Mouse (Mus musculus) CH12.LX (cell line): ENCODE results near the gene Mtm1. TPM values are rescaled to one million over a fixed set of nuclear protein-coding genes. Genes with fewer than 3 reads are reported as not detected.

ENCODE experiments used
- DNase-seq: peaks from one replicate; pipeline ENCODE4 v3.0.0-alpha.2; 2013; ENCODE audit errors: extremely low read depth
- H3K27ac ChIP-seq: 2 replicates; pipeline ENCODE4 v1.5.1; 2012; ENCODE audit warnings: low read depth, mild to moderate bottlenecking, control low read depth, moderate library complexity; ENCODE audit not compliant: insufficient read depth
- H3K27me3 ChIP-seq: replicated peaks from 2 replicates; pipeline ENCODE3; 2012; ENCODE audit warnings: inconsistent platforms
- H3K36me3 ChIP-seq, 2 experiments: replicated peaks in 1 of 2; 2 replicates each; pipeline versions ENCODE3 to v1.6.1; 2012; ENCODE audit warnings: inconsistent platforms in 1 of 2, low read length in 1 of 2, mild to moderate bottlenecking in 1 of 2, mixed read lengths in 1 of 2, moderate library complexity in 1 of 2; ENCODE audit not compliant: control insufficient read depth in 1 of 2, insufficient read depth in 1 of 2
- H3K4me1 ChIP-seq, 2 experiments: 2 replicates each; pipeline ENCODE4 v1.6.1; 2012; ENCODE audit warnings: inconsistent platforms in 1 of 2, moderate library complexity in 1 of 2; ENCODE audit not compliant: insufficient read depth in 2 of 2, control insufficient read depth in 1 of 2
- H3K4me2 ChIP-seq: 2 replicates; pipeline ENCODE4 v1.6.1; 2012; ENCODE audit warnings: low read depth, mild to moderate bottlenecking, control low read depth; ENCODE audit not compliant: poor library complexity, insufficient read depth, severe bottlenecking
- H3K4me3 ChIP-seq, 3 experiments: fragments of 150-350 bp in 1 of 3; sonication (generic) in 1 of 3; replicated peaks in 1 of 3; 2 replicates each; pipeline versions ENCODE3 to v1.5.1; 2011 to 2012; ENCODE audit warnings: low read depth in 2 of 3, low read length in 2 of 3, mild to moderate bottlenecking in 2 of 3, moderate library complexity in 2 of 3, control low read depth in 1 of 3, improper control_type of control experiment in 1 of 3, inconsistent platforms in 1 of 3, mixed read lengths in 1 of 3; ENCODE audit not compliant: poor library complexity in 1 of 3
- H3K79me2 ChIP-seq: replicated peaks from 2 replicates; pipeline ENCODE4 v1.6.1; 2012; ENCODE audit warnings: mild to moderate bottlenecking, moderate library complexity; ENCODE audit not compliant: control insufficient read depth, poor library complexity, insufficient read depth, severe bottlenecking; ENCODE audit errors: extremely low read depth
- H3K9ac ChIP-seq: 2 replicates; pipeline ENCODE4 v1.6.1; 2012; ENCODE audit warnings: low read depth, mild to moderate bottlenecking, control low read depth, moderate library complexity; ENCODE audit not compliant: insufficient read depth
- H3K9me3 ChIP-seq: replicated peaks from 2 replicates; pipeline ENCODE3; 2012; ENCODE audit warnings: low read length, inconsistent platforms, mixed read lengths
- ELF1 ChIP-seq: IDR thresholded peaks from 2 replicates; pipeline ENCODE4 v1.6.1; 2014; ENCODE audit warnings: low read depth, mild to moderate bottlenecking, inconsistent platforms, low read length, improper control_type of control experiment
- EP300 ChIP-seq: IDR thresholded peaks from 2 replicates; pipeline ENCODE4 v1.6.1; 2011; ENCODE audit warnings: low read length, improper control_type of control experiment
- ETS1 ChIP-seq: conservative IDR thresholded peaks from 2 replicates; pipeline ENCODE4 v1.6.1; 2012; ENCODE audit warnings: low read depth, mild to moderate bottlenecking, inconsistent platforms, low read length, improper control_type of control experiment, moderate library complexity
- GABPA ChIP-seq: IDR thresholded peaks from 2 replicates; pipeline ENCODE4 v1.6.1; 2012; ENCODE audit warnings: low read depth, low read length, improper control_type of control experiment, inconsistent platforms; ENCODE audit not compliant: insufficient replicate concordance
- HCFC1 ChIP-seq: IDR thresholded peaks from 2 replicates; pipeline ENCODE4 v1.6.1; 2012; ENCODE audit warnings: low read depth, mild to moderate bottlenecking, inconsistent platforms, low read length, improper control_type of control experiment
- IRF4 ChIP-seq: IDR thresholded peaks from 2 replicates; pipeline ENCODE4 v1.6.1; 2014; ENCODE audit warnings: low read depth, mild to moderate bottlenecking, inconsistent platforms, low read length, improper control_type of control experiment
- MAX ChIP-seq: IDR thresholded peaks from 2 replicates; pipeline ENCODE4 v1.6.1; 2011; ENCODE audit warnings: low read length, improper control_type of control experiment
- MEF2A ChIP-seq: IDR thresholded peaks from 2 replicates; pipeline ENCODE4 v1.6.1; 2014; ENCODE audit warnings: low read depth, mild to moderate bottlenecking, inconsistent platforms, low read length, improper control_type of control experiment, borderline replicate concordance
- MXI1 ChIP-seq: IDR thresholded peaks from 2 replicates; pipeline ENCODE4 v1.6.1; 2011; ENCODE audit warnings: mild to moderate bottlenecking, low read depth, low read length, improper control_type of control experiment
- MYC ChIP-seq: IDR thresholded peaks from 2 replicates; pipeline ENCODE4 v1.6.1; 2011; ENCODE audit warnings: low read depth, mild to moderate bottlenecking, improper control_type of control experiment, low read length
- POLR2AphosphoS2 ChIP-seq: IDR thresholded peaks from 2 replicates; pipeline ENCODE4 v1.6.1; 2011; ENCODE audit warnings: low read depth, low read length, improper control_type of control experiment
- SIN3A ChIP-seq: IDR thresholded peaks from 2 replicates; pipeline ENCODE4 v1.6.1; 2012; ENCODE audit warnings: low read length, improper control_type of control experiment, inconsistent platforms
- TBP ChIP-seq: conservative IDR thresholded peaks from 2 replicates; pipeline ENCODE4 v1.6.1; 2011; ENCODE audit warnings: low read depth, low read length, improper control_type of control experiment
- TCF12 ChIP-seq: IDR thresholded peaks from 2 replicates; pipeline ENCODE4 v1.6.1; 2014; ENCODE audit warnings: low read depth, mild to moderate bottlenecking, inconsistent platforms, low read length, improper control_type of control experiment
- UBTF ChIP-seq: IDR thresholded peaks from 2 replicates; pipeline ENCODE4 v1.6.1; 2012; ENCODE audit warnings: low read depth, mild to moderate bottlenecking, inconsistent platforms, low read length, improper control_type of control experiment, moderate library complexity
- USF2 ChIP-seq: conservative IDR thresholded peaks from 2 replicates; pipeline ENCODE4 v1.6.1; 2011; ENCODE audit warnings: low read depth, low read length, improper control_type of control experiment
- ZC3H11A ChIP-seq: IDR thresholded peaks from 2 replicates; pipeline ENCODE4 v1.6.1; 2012; ENCODE audit warnings: low read depth, mild to moderate bottlenecking, inconsistent platforms, low read length, improper control_type of control experiment
- ZNF384 ChIP-seq: IDR thresholded peaks from 2 replicates; pipeline ENCODE4 v1.6.1; 2012; ENCODE audit warnings: low read depth, low read length, improper control_type of control experiment, inconsistent platforms
- dilution Hi-C: fragments of 300-500 bp; cut with MboI; formaldehyde crosslinking; loops from 2 replicates; pipeline ENCODE4 v1.14.3; 2020; ENCODE audit warnings: low sequenced_read_pairs; ENCODE audit not compliant: extremely low pct_unique_long_range_greater_than_20kb, extremely low pct_ligation_motif_present
- in situ Hi-C: fragments of 300-500 bp; cut with MboI; formaldehyde crosslinking; loops from 3 replicates; pipeline ENCODE4 v1.14.3; 2019; ENCODE audit warnings: low sequenced_read_pairs, low pct_ligation_motif_present, low pct_unique_long_range_greater_than_20kb, mixed read lengths
- polyA plus RNA-seq: library from polyadenylated mRNA; unstranded; fragments of >175 nt; gene quantifications from 2 replicates; pipeline ENCODE4 v1.2.1, GENCODE M21; 2012; ENCODE audit warnings: low read depth; ENCODE audit not compliant: insufficient read length
- total RNA-seq, 2 experiments: library from RNA; depleted of rRNA; stranded (reverse); fragments of 300-350 nt in 1 of 2; fragments of >200 nt in 1 of 2; gene quantifications; 2 replicates each; pipeline ENCODE4 v1.2.3; 2012 to 2014

Gene Mtm1
- total and polyA plus RNA-seq, 3 experiments: 2.2 to 4.7 (median 3.5) TPM

GRCm38 (mm10) chrX:71260857-71261256 is 50.3 kb downstream of the Mtm1 start:
- dilution Hi-C loops (no loop called here), in situ Hi-C loops (no loop called here)
- Histone ChIP-seq H3K27ac (no peak overlapping the region), H3K36me3 (no peaks in the 10 kb centered on the region), H3K4me1 (peaks cover 0 to 6% of the 10 kb centered on the region in 2 experiments; a peak in 1 of 4 replicates), H3K4me3 (no peak overlapping the region), H3K79me2 (no peaks in the 10 kb centered on the region), H3K9me3 (no peaks in the 10 kb centered on the region), H3K9ac (no peak overlapping the region), H3K4me2 (no peak overlapping the region), H3K27me3 (no peaks in the 10 kb centered on the region)
- peak; percentile 51; the same call in 1 of the 2 replicates for TF ChIP-seq MEF2A
- TF ChIP-seq EP300: peak; percentile 39; the same call in 1 of the 2 replicates
- TF ChIP-seq ETS1: 0 out of 2 replicates have a peak, but pooled peaks have one; percentile 14
- TF ChIP-seq USF2: no peak
- peak; percentile 63; the same call in 1 of the 2 replicates for TF ChIP-seq ZNF384
- TF ChIP-seq IRF4: peak; percentile 30; the same call in 1 of the 2 replicates
- TF ChIP-seq POLR2AphosphoS2: no peak
- DNase-seq: peak; percentile 35

GRCm38 (mm10) chrX:71264316-71264715 is 53.7 kb downstream of the Mtm1 start:
- dilution Hi-C loops (no loop called here), in situ Hi-C loops (no loop called here)
- no peak overlapping the region for H3K4me2 ChIP-seq
- H3K36me3 ChIP-seq: no peaks in the 10 kb centered on the region
- no peaks in the 10 kb centered on the region for H3K27me3 ChIP-seq
- DNase-seq: no peak
- no peak overlapping the region for H3K27ac ChIP-seq
- no peaks in the 10 kb centered on the region for H3K79me2 ChIP-seq
- peaks cover 0 to 6% of the 10 kb centered on the region in 2 experiments; a peak in 1 of 4 replicates for H3K4me1 ChIP-seq
- no peak overlapping the region for H3K4me3 ChIP-seq
- H3K9me3 ChIP-seq: no peaks in the 10 kb centered on the region
- H3K9ac ChIP-seq: no peak overlapping the region
- TF ChIP-seq TCF12 (no peak), ZC3H11A (no peak), MXI1 (no peak), MYC (no peak), MAX (no peak), HCFC1 (no peak), GABPA (no peak), ELF1 (no peak), TBP (no peak), ZNF384 (no peak), UBTF (no peak), SIN3A (no peak)
- TF ChIP-seq, all 38 proteins: peak for 0
